Mouse (Mus musculus) cerebral cortex, adult 2 months (tissue): Measurements from ENCODE around the gene 4933405L10Rik.

ENCODE experiments used
- WGBS: fragments of 180-500 bp; shearing (Covaris S2); methylation state at CpG from one replicate; pipeline ENCODE4 v1.1.7; 2018; 5-methylcytosine and 5-hydroxymethylcytosine counted together

Gene 4933405L10Rik

DNA sequence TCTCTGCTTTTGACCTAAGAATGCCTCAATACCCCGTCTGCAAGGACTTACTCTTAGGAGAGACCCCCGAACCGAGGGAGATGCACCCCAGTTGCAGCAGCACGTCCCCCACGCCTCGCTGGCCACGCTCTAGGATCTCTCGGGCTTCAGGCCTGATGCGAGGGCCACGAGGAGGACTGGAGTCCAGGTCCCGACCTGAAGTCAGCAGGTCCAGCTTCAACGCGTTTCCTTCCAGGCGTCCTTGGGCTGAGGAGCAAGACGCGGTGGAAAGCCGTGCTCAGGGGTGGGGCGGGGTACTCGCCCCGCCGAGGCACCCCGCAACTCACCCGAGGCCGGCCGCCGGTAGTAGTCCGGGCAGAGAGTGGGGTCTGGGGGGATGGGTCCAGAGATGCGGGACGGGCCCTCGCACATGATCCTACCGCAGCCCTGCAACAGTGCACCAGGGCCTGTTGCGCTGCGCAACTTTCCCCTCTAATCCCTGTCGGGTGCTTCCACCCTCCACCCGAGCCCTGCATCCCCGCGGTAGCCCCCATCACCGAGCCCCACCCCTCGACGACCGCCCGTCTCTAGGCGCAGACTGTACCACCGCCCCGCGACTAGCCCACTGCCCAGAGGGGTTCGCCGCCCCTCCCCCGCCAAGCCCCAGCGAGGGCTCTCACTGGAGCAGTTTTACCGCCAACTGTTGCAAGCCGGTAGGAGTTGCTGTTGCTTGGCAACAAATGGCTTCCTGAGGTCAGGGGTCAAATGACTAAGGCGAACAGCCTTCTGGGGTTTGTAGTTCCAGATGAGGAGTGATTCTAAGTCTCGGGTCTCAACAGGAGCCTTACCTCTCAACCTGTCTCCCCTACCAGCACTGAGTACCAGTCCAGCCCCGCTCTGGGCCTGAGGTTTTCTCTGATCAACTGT lies at the start of gene 4933405L10Rik, which contains the start of gene Enkd1:
Gene 4933405L10Rik (plus strand): TSS at position 158 of the 906 bp plus-strand sequence.
Gene Enkd1 (minus strand): TSS at position 713 of the 906 bp plus-strand sequence.
- WGBS = 1% methylated on average over 55 of the region's 55 CpGs

GRCm38 (mm10) chr8:105661167-105661566 lies 46.3 kb upstream of the 4933405L10Rik start:
- 53% methylated on average over 3 of the region's 3 CpGs for WGBS

- 78% methylated on average over 1 of the region's 1 CpGs for WGBS
Measured at GRCm38 (mm10) chr8:105677891-105678290, 29.6 kb upstream of the 4933405L10Rik start.

DNA sequence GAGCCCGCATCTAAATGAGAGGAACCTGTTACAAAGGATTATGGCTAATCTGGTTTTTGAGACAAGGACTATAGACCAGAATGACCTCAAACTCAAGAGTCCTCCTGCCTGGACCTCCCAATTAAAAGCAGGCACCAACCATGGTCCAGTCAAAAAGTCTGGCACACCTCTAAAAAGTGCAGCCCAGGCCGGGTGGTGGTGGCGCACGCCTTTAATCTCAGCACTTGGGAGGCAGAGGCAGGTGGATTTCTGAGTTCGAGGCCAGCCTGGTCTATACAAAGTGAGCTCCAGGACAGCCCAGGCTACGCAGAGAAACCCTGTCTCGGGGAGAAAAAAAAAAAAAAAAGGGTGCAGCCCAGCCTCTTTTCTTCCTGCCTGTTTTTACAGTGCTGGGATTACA lies 22.1 kb upstream of the 4933405L10Rik start:
- 77% methylated on average over 7 of the region's 7 CpGs for WGBS

DNA sequence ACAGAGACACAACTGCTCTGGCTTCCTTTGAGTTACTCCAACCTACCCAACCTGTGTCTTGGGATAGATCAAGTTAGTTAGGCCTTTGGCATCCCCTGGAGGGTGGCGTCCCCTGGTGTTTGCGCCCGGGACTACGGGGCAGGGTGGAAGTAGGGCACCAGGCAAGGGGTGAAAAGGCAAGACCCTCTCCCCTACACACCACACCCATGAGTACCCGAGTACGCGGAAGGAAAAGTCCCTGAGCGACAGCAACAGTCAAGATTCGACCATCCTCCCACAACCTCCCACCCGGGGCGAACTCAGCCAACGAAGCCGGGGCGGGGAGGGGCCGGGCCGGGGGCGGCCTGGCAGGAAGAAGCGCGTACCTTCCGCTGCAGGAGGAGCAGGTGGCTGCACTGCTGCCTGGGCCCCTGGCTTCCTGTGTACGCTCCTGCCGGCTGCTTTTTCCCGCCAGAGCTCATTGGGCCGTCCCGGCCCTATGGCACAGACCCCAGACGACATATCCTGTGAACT lies 21.6 kb upstream of the 4933405L10Rik start, which contains the start of gene Carmil2:
Gene Carmil2 (plus strand): TSS at position 479 of the 513 bp plus-strand sequence.
- 8% methylated on average over 26 of the region's 26 CpGs for whole genome bisulfite sequencing

- 67% methylated on average over 6 of the region's 6 CpGs for WGBS
Measured at GRCm38 (mm10) chr8:105686551-105686950, 20.9 kb upstream of the 4933405L10Rik start.

DNA sequence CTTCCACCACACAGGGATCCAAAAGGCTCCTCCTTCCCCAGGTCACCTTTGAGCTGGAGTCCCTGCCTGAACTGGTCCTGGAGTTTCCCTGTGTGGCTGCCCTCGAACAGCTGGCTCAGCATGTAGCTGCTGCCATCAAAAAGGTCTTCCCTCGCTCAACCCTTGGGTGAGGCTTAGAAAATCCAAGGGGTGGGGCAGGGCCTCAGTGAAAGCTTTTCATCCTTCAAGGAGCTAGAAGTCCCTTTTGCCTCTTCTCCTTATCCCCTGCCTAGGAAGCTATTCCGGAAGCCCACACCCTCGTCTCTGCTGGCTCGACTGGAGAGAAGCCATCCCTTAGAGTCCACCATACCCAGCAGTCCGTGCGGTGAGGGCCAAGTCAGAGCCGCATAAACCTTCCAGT lies 19.9 kb upstream of the 4933405L10Rik start:
- 77% methylated on average over 8 of the region's 8 CpGs for WGBS

GRCm38 (mm10) chr8:105688242-105688752 lies 19.2 kb upstream of the 4933405L10Rik start:
- WGBS = 80% methylated on average over 14 of the region's 14 CpGs

DNA sequence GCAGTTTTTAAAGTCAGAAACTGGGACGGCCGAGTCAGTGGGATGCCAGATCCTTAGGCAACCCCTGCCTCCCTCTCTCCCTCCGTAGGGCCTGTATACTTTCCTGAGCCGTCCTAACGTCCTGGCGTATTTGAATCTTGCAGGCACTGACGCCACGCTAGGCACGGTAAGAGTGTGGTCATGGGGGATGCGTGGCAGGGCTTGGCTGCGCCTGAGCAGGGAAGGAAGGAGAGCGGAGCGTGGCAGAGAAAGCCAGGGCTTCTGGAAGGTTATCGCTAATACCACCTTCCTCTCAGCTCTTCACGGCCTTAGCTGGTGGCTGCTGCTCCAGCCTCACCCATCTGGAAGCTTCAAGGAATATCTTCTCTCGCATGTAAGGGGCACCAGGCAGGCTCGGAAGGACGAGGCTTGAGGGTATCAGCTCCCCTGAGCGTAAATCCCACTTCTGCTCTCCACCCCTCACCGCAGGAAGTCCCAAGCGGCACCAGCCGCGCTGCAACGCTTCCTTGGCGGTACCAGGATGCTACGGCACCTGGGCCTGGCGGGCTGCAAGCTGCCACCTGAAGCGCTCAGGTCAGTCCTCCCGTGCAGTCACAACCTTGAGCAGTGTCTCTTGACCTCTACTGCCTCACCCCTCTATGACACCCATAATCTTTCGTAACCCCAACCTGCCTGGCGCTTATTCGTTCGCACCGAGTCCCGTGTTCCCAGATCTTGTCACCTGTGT lies 18.0 kb upstream of the 4933405L10Rik start:
- 77% methylated on average over 35 of the region's 35 CpGs for WGBS

- WGBS = 95% methylated on average over 9 of the region's 9 CpGs
Measured at GRCm38 (mm10) chr8:105689983-105690360, 17.5 kb upstream of the 4933405L10Rik start.

- WGBS = 88% methylated on average over 14 of the region's 14 CpGs
Measured at GRCm38 (mm10) chr8:105690978-105691377, 16.5 kb upstream of the 4933405L10Rik start.

GRCm38 (mm10) chr8:105692449-105693182 lies 14.8 kb upstream of the 4933405L10Rik start:
- 96% methylated on average over 11 of the region's 11 CpGs for WGBS

- WGBS = 6% methylated on average over 30 of the region's 30 CpGs
Measured at GRCm38 (mm10) chr8:105693648-105694047, 13.8 kb upstream of the 4933405L10Rik start.

GRCm38 (mm10) chr8:105694051-105694799 lies 13.2 kb upstream of the 4933405L10Rik start:
- WGBS = 9% methylated on average over 40 of the region's 40 CpGs

GRCm38 (mm10) chr8:105695080-105695780 lies 12.2 kb upstream of the 4933405L10Rik start:
- WGBS = 81% methylated on average over 30 of the region's 30 CpGs

DNA sequence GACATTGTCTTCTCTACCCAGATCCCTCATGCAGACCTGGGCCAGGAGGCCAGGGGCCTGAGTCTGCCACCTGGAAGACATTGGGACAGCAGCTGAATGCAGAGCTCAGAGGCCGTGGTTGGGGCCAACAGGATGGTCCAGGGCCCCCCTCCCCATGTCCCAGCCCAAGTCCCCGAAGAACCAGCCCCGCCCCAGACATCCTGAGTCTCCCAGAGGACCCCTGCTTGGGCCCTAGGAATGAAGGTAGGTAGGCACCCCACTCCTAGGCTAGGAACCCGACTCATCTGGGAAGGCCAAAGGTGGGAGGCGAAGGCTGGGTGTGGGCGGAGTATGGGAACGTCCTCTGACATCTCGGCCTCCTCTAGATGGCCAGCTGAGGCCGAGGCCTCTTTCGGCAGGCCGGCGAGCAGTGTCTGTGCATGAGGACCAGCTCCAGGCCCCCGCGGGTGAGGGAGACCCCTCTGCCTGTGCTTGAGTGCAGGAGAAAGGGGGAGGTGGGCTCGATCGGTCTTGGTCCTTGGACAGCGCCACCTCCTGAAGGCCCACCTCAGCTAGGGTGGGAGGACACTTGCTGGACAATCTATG lies 10.2 kb upstream of the 4933405L10Rik start:
- 87% methylated on average over 17 of the region's 17 CpGs for WGBS

- 72% methylated on average over 5 of the region's 5 CpGs for WGBS
Measured at GRCm38 (mm10) chr8:105698734-105699133, 8.7 kb upstream of the 4933405L10Rik start.

DNA sequence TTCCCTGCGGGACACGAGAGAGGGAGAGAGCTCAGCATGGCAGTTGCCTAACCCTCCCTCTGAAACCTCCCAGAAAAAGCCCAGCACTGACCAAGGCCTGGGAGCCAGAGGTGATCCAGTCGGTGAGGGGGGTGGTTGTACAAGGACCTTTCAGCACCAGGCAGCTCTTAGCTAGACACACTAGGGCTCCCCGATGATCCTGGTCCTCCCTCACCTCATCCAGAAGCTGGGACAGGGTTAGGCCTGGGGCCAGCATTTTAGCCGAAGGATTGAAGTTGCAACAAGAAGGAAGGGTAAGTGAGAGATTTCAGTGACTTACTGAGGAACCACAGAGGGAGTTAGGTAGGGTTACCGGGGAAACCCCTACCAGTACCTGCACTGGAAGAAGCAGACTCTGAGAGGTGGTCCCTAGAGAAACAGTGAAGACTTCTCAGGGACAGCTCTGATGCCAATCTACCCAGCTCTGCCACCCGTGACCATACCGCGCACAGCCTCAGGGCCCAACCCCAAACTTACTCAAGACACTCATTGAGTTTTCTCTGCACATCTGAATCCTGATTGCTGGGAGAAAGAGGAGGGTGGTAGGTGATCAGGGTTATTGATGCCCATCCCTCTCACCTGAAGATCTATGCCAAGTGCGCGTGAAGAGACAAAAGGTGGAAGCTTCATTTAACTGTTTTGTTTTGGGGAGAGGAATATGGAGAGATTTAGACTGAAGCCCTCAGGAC lies 7.8 kb upstream of the 4933405L10Rik start:
- 81% methylated on average over 11 of the region's 11 CpGs for whole genome bisulfite sequencing

DNA sequence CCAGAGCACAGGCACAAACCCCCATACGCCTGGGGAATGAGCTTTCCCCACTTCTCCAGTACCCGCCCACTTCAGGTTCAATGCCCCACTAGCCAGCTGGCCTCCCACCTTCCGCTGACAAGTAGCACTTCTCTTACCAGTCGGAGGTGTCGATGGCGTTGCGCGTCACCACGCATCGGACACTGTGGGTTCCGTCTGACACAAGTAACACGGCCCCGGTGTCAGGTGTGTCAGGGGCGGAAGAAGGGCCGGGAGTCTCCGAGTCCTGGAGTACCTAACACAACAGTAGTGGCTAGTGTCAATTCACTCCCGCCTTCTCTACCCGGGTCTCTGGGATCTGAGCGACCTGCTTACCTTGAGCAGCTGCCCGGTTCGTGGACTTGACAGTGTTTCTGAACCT lies 6.9 kb upstream of the 4933405L10Rik start:
- under 1% methylated on average over 21 of the region's 21 CpGs for WGBS
